7 mouse cellular contexts compared by ENCODE assay signal in genomic region chr12:84407874-84408818, GRCm38 (mm10). TPM values are rescaled to one million over a fixed set of nuclear protein-coding genes. Genes with fewer than 3 reads are reported as not detected.
DNase-seq lines count a peak whose midpoint lies in the region; ATAC-seq and TF ChIP-seq lines count a peak whose summit lies in the region.

No protein-coding gene starts in this region.

- POLR2A ChIA-PET in Patski (lab: Charles Lee): no interaction called here

- TF ChIP-seq EP300 in CH12.LX (IDR thresholded peaks at IDR 0.05; ENCODE audit: low read length): no peak; the same call in 1 of the 2 replicates

- peak overlapping the region; percentile 55 to 71 (median 67) for H3K4me3 ChIP-seq in CH12.LX (replicated peaks in 1 of 3; ENCODE audit: low read depth in 2 of 3, low read length in 2 of 3, poor library complexity in 1 of 3)
- H3K4me3 ChIP-seq in embryonic facial prominence, embryonic 10.5 days: peak overlapping the region; percentile 85
- H3K4me3 ChIP-seq in limb, embryonic 11.5 days (ENCODE audit: low read depth, low read length): peak overlapping the region; percentile 69
- H3K4me3 ChIP-seq in midbrain, embryonic 11.5 days (ENCODE audit: low read depth, low read length): peak overlapping the region; percentile 69
- peak overlapping the region; percentile 79 for H3K4me3 ChIP-seq in stomach, embryonic 15.5 days (replicated peaks)

- peaks cover 2% of the 10 kb centered on the region for H3K9me3 ChIP-seq in CH12.LX (replicated peaks; ENCODE audit: low read length)
- H3K9me3 ChIP-seq in embryonic facial prominence, embryonic 10.5 days: no peaks in the 10 kb centered on the region
- no peaks in the 10 kb centered on the region for H3K9me3 ChIP-seq in limb, embryonic 11.5 days (ENCODE audit: control insufficient read depth, low read length)
- no peaks in the 10 kb centered on the region for H3K9me3 ChIP-seq in midbrain, embryonic 11.5 days (ENCODE audit: control insufficient read depth, low read length)
- no peaks in the 10 kb centered on the region for H3K9me3 ChIP-seq in stomach, embryonic 15.5 days

- H3K9ac ChIP-seq in CH12.LX (ENCODE audit: insufficient read depth, low read depth): peak overlapping the region; percentile 29
- H3K9ac ChIP-seq in limb, embryonic 11.5 days (ENCODE audit: low read length): peak overlapping the region; percentile 79
- H3K9ac ChIP-seq in midbrain, embryonic 11.5 days (ENCODE audit: low read length): peak overlapping the region; percentile 85
- peak overlapping the region; percentile 68 for H3K9ac ChIP-seq in stomach, embryonic 15.5 days

- WGBS in embryonic facial prominence, embryonic 10.5 days: 2% methylated on average over 52 of the region's 52 CpGs
- 2% methylated on average over 46 of the region's 52 CpGs for WGBS in limb, embryonic 11.5 days
- 3% methylated on average over 39 of the region's 52 CpGs for WGBS in midbrain, embryonic 11.5 days
- WGBS in stomach, embryonic 15.5 days: 1% methylated on average over 50 of the region's 52 CpGs

- H3K4me1 ChIP-seq in CH12.LX (ENCODE audit: control insufficient read depth in 1 of 2, insufficient read depth in 2 of 2): peaks cover 0 to 9% of the 10 kb centered on the region in 2 experiments; a peak in 2 of 4 replicates
- peaks cover 19% of the 10 kb centered on the region for H3K4me1 ChIP-seq in embryonic facial prominence, embryonic 10.5 days
- H3K4me1 ChIP-seq in limb, embryonic 11.5 days (ENCODE audit: control insufficient read depth, insufficient read depth, low read length): no peaks in the 10 kb centered on the region; the same call in 1 of the 2 replicates
- H3K4me1 ChIP-seq in midbrain, embryonic 11.5 days (ENCODE audit: control insufficient read depth, insufficient read depth, low read length): peaks cover 5% of the 10 kb centered on the region
- 0 out of 2 replicates have a peak, but pooled peaks cover 2% of the 10 kb centered on the region for H3K4me1 ChIP-seq in stomach, embryonic 15.5 days

- dilution Hi-C loops in CH12.LX (cut with MboI; ENCODE audit: extremely low pct_ligation_motif_present, extremely low pct_unique_long_range_greater_than_20kb, low sequenced_read_pairs): no loop called here

- intact Hi-C loops in heart, postnatal 10 days (cut with DNase I): loop anchor here (2.0 kb wide), 1 partner anchor 47 kb away; the partner anchor contains the start of genes Coq6 and Fam161b

- CTCF ChIA-PET in Patski (lab: Charles Lee): no interaction called here

- no peaks in the 10 kb centered on the region for H3K36me3 ChIP-seq in CH12.LX (replicated peaks in 1 of 2; ENCODE audit: control insufficient read depth in 1 of 2, insufficient read depth in 1 of 2, low read length in 1 of 2)
- no peaks in the 10 kb centered on the region for H3K36me3 ChIP-seq in embryonic facial prominence, embryonic 10.5 days (replicated peaks)
- no peaks in the 10 kb centered on the region for H3K36me3 ChIP-seq in limb, embryonic 11.5 days (ENCODE audit: control insufficient read depth, insufficient read depth, low read length)
- H3K36me3 ChIP-seq in midbrain, embryonic 11.5 days (ENCODE audit: control insufficient read depth, insufficient read depth, low read length): no peaks in the 10 kb centered on the region
- no peaks in the 10 kb centered on the region for H3K36me3 ChIP-seq in stomach, embryonic 15.5 days

- DNase-seq in CH12.LX (ENCODE audit: extremely low read depth) (peak; percentile 79), Patski (ENCODE audit: low read depth, low spot score) (no peak)
- DNase-seq in embryonic facial prominence, embryonic 10.5 days (ENCODE audit: low spot score): no peak
- DNase-seq in heart, postnatal 10 days: peak; percentile 26 to 43
- peak; percentile 50 for DNase-seq in limb, embryonic 11.5 days (ENCODE audit: low spot score)
- peak; percentile 87 for DNase-seq in midbrain, embryonic 11.5 days (ENCODE audit: low spot score, missing footprints)

- in situ Hi-C loops in CH12.LX (cut with MboI; ENCODE audit: low pct_ligation_motif_present, low pct_unique_long_range_greater_than_20kb, low sequenced_read_pairs): no loop called here
- in situ Hi-C loops in Patski (cut with MboI; ENCODE audit: low pct_unique_long_range_greater_than_20kb): loop anchor here (5.0 kb wide), 1 partner anchor 46 kb away; the partner anchor contains the start of genes Coq6 and Fam161b

- no peak overlapping the region for H3K27ac ChIP-seq in CH12.LX (ENCODE audit: insufficient read depth, low read depth)
- peak overlapping the region; percentile 86 for H3K27ac ChIP-seq in embryonic facial prominence, embryonic 10.5 days (replicated peaks)
- no peak overlapping the region for H3K27ac ChIP-seq in limb, embryonic 11.5 days (replicated peaks; ENCODE audit: low read depth, low read length)
- peak overlapping the region; percentile 59 for H3K27ac ChIP-seq in midbrain, embryonic 11.5 days (ENCODE audit: low read depth, low read length)
- H3K27ac ChIP-seq in stomach, embryonic 15.5 days: peak overlapping the region; percentile 81

- no peak for TF ChIP-seq POLR2A in CH12.LX (IDR thresholded peaks at IDR 0.05; ENCODE audit: low read depth, low read length)

- peak overlapping the region; percentile 79 for H3K4me2 ChIP-seq in CH12.LX (ENCODE audit: insufficient read depth, low read depth, poor library complexity, severe bottlenecking)
- H3K4me2 ChIP-seq in limb, embryonic 11.5 days (ENCODE audit: low read depth, severe bottlenecking): peak overlapping the region; percentile 95
- peak overlapping the region; percentile 96 for H3K4me2 ChIP-seq in midbrain, embryonic 11.5 days
- peak overlapping the region; percentile 96 for H3K4me2 ChIP-seq in stomach, embryonic 15.5 days

- TF ChIP-seq CTCF in CH12.LX (conservative IDR thresholded peaks at IDR 0.05 in 1 of 2, IDR thresholded peaks at IDR 0.05 in 1 of 2; ENCODE audit: low read depth in 2 of 2, low read length in 2 of 2) (no peak), Patski (IDR thresholded peaks at IDR 0.05) (no peak)

- H3K27me3 ChIP-seq in CH12.LX (replicated peaks) (peaks cover 16% of the 10 kb centered on the region), Patski (no peaks in the 10 kb centered on the region)
- H3K27me3 ChIP-seq in embryonic facial prominence, embryonic 10.5 days (replicated peaks; ENCODE audit: low read depth, poor library complexity, severe bottlenecking): peaks cover 13% of the 10 kb centered on the region
- no peaks in the 10 kb centered on the region for H3K27me3 ChIP-seq in limb, embryonic 11.5 days (ENCODE audit: control insufficient read depth, insufficient read depth, low read length)
- peaks cover 2% of the 10 kb centered on the region; the same call in 1 of the 2 replicates for H3K27me3 ChIP-seq in midbrain, embryonic 11.5 days (ENCODE audit: control insufficient read depth, insufficient read depth, low read length)
- H3K27me3 ChIP-seq in stomach, embryonic 15.5 days (replicated peaks): no peaks in the 10 kb centered on the region

- TF ChIP-seq RAD21 in CH12.LX (IDR thresholded peaks at IDR 0.05; ENCODE audit: low read depth, low read length): no peak

- ATAC-seq in Patski: peak; percentile 49
- ATAC-seq in limb, embryonic 11.5 days (ENCODE audit: insufficient number of reproducible peaks, low FRiP score, low TSS enrichment, low read depth): peak; percentile 42
- no peak; the same call in none of the 2 replicates for ATAC-seq in midbrain, embryonic 11.5 days (ENCODE audit: low FRiP score)
- peak; percentile 47 for ATAC-seq in stomach, embryonic 15.5 days (ENCODE audit: insufficient read depth, low FRiP score, low read depth)

- H3K79me2 ChIP-seq in CH12.LX (replicated peaks; ENCODE audit: control insufficient read depth, extremely low read depth, insufficient read depth, poor library complexity, severe bottlenecking): no peaks in the 10 kb centered on the region

RNA-seq across cellular contexts. Expression of gene Entpd5, which starts 0.7 kb away (rescaled TPM):
- total RNA-seq in CH12.LX (2012; rRNA removed): 5.2 and 5.7 TPM in 2 replicates
- 5.3 and 5.8 TPM in 2 replicates for total RNA-seq in CH12.LX (2014; rRNA removed)
- polyA plus RNA-seq in CH12.LX (2012; ENCODE audit: insufficient read length, low read depth): 4.2 and 6.0 TPM in 2 replicates
- polyA plus RNA-seq in Patski (2021): 21.1 TPM
- polyA plus RNA-seq in embryonic facial prominence, embryonic 10.5 days (2016; fragmentation: Nextera tagmentation; extraction: Ambion mirVana): 8.1 and 10.0 TPM in 2 replicates
- 10 to 100 TPM; 50.0 to 58.4 TPM for total RNA-seq in heart, postnatal 10 days (2021)
- 8.6 and 9.7 TPM in 2 replicates for polyA plus RNA-seq in limb, embryonic 11.5 days (2014; fragmentation: Nextera tagmentation; extraction: Ambion mirVana)
- 8.8 and 9.3 TPM in 2 replicates for polyA plus RNA-seq in midbrain, embryonic 11.5 days (2014; fragmentation: Nextera tagmentation; extraction: Ambion mirVana)
- polyA plus RNA-seq in stomach, embryonic 15.5 days (2015; fragmentation: Nextera tagmentation; extraction: Ambion mirVana): 19.2 and 22.2 TPM in 2 replicates

RNA-seq across cellular contexts. Expression of gene Bbof1, which starts 0.7 kb away (rescaled TPM):
- total RNA-seq in CH12.LX (2012; rRNA removed) (0.29 and 0.34 TPM in 2 replicates), CH12.LX (2014; rRNA removed) (0.24 and 0.46 TPM in 2 replicates)
- polyA plus RNA-seq in CH12.LX (2012; ENCODE audit: insufficient read length, low read depth) (0.20 and 0.41 TPM in 2 replicates), Patski (2021) (2.2 TPM)
- 0.49 and 0.80 TPM in 2 replicates for polyA plus RNA-seq in embryonic facial prominence, embryonic 10.5 days (2016; fragmentation: Nextera tagmentation; extraction: Ambion mirVana)
- total RNA-seq in heart, postnatal 10 days (2021): 1 to 10 TPM; 1.9 TPM
- polyA plus RNA-seq in limb, embryonic 11.5 days (2014; fragmentation: Nextera tagmentation; extraction: Ambion mirVana): 0.48 and 0.61 TPM in 2 replicates
- 0.70 and 0.81 TPM in 2 replicates for polyA plus RNA-seq in midbrain, embryonic 11.5 days (2014; fragmentation: Nextera tagmentation; extraction: Ambion mirVana)
- polyA plus RNA-seq in stomach, embryonic 15.5 days (2015; fragmentation: Nextera tagmentation; extraction: Ambion mirVana): 1.4 and 1.5 TPM in 2 replicates

RNA-seq across cellular contexts. Expression of gene Rnf113a2, which starts 8.8 kb away (rescaled TPM):
- total RNA-seq in CH12.LX (2012; rRNA removed): 14.6 and 17.9 TPM in 2 replicates
- 16.3 and 19.7 TPM in 2 replicates for total RNA-seq in CH12.LX (2014; rRNA removed)
- polyA plus RNA-seq in CH12.LX (2012; ENCODE audit: insufficient read length, low read depth): 13.6 and 19.5 TPM in 2 replicates
- 18.1 TPM for polyA plus RNA-seq in Patski (2021)
- polyA plus RNA-seq in embryonic facial prominence, embryonic 10.5 days (2016; fragmentation: Nextera tagmentation; extraction: Ambion mirVana): 23.3 and 24.6 TPM in 2 replicates
- total RNA-seq in heart, postnatal 10 days (2021): 10 to 100 TPM; 10.7 TPM
- 27.9 and 30.7 TPM in 2 replicates for polyA plus RNA-seq in limb, embryonic 11.5 days (2014; fragmentation: Nextera tagmentation; extraction: Ambion mirVana)
- polyA plus RNA-seq in midbrain, embryonic 11.5 days (2014; fragmentation: Nextera tagmentation; extraction: Ambion mirVana): 28.0 and 30.8 TPM in 2 replicates
- polyA plus RNA-seq in stomach, embryonic 15.5 days (2015; fragmentation: Nextera tagmentation; extraction: Ambion mirVana): 26.2 and 26.7 TPM in 2 replicates

RNA-seq across cellular contexts. Expression of gene Aldh6a1, which starts 42.7 kb away (rescaled TPM):
- 2.1 and 2.2 TPM in 2 replicates for total RNA-seq in CH12.LX (2012; rRNA removed)
- total RNA-seq in CH12.LX (2014; rRNA removed): 4.2 and 4.6 TPM in 2 replicates
- polyA plus RNA-seq in CH12.LX (2012; ENCODE audit: insufficient read length, low read depth): 1.6 and 1.9 TPM in 2 replicates
- polyA plus RNA-seq in Patski (2021): 25.0 TPM
- polyA plus RNA-seq in embryonic facial prominence, embryonic 10.5 days (2016; fragmentation: Nextera tagmentation; extraction: Ambion mirVana): 16.0 and 18.2 TPM in 2 replicates
- 10 to 100 TPM; 59.7 to 66.2 TPM for total RNA-seq in heart, postnatal 10 days (2021)
- 23.6 and 24.0 TPM in 2 replicates for polyA plus RNA-seq in limb, embryonic 11.5 days (2014; fragmentation: Nextera tagmentation; extraction: Ambion mirVana)
- 25.5 and 26.9 TPM in 2 replicates for polyA plus RNA-seq in midbrain, embryonic 11.5 days (2014; fragmentation: Nextera tagmentation; extraction: Ambion mirVana)
- 35.4 and 39.3 TPM in 2 replicates for polyA plus RNA-seq in stomach, embryonic 15.5 days (2015; fragmentation: Nextera tagmentation; extraction: Ambion mirVana)

RNA-seq across cellular contexts. Expression of gene Lin52, which starts 43.1 kb away (rescaled TPM):
- total RNA-seq in CH12.LX (2012; rRNA removed) (5.9 and 6.8 TPM in 2 replicates), CH12.LX (2014; rRNA removed) (16.2 and 17.0 TPM in 2 replicates)
- polyA plus RNA-seq in CH12.LX (2012; ENCODE audit: insufficient read length, low read depth) (8.7 and 10.5 TPM in 2 replicates), Patski (2021) (11.0 TPM)
- polyA plus RNA-seq in embryonic facial prominence, embryonic 10.5 days (2016; fragmentation: Nextera tagmentation; extraction: Ambion mirVana): 28.4 and 28.6 TPM in 2 replicates
- 1 to 10 TPM; 8.0 to 9.1 TPM for total RNA-seq in heart, postnatal 10 days (2021)
- 30.6 and 35.6 TPM in 2 replicates for polyA plus RNA-seq in limb, embryonic 11.5 days (2014; fragmentation: Nextera tagmentation; extraction: Ambion mirVana)
- polyA plus RNA-seq in midbrain, embryonic 11.5 days (2014; fragmentation: Nextera tagmentation; extraction: Ambion mirVana): 42.2 and 45.7 TPM in 2 replicates
- polyA plus RNA-seq in stomach, embryonic 15.5 days (2015; fragmentation: Nextera tagmentation; extraction: Ambion mirVana): 15.5 and 16.1 TPM in 2 replicates

Comparison
In these comparisons a context has a peak if more than half of its experiments do, and no peak if none do; other contexts are left out.
1. DNase-seq: peak in CH12.LX (single experiment), heart, postnatal 10 days (2 of 2), limb, embryonic 11.5 days (single experiment) and midbrain, embryonic 11.5 days (single experiment); none in Patski (single experiment) and embryonic facial prominence, embryonic 10.5 days (single experiment).
2. H3K27ac ChIP-seq: peak in embryonic facial prominence, embryonic 10.5 days (single experiment), midbrain, embryonic 11.5 days (single experiment) and stomach, embryonic 15.5 days (single experiment); none in CH12.LX (single experiment) and limb, embryonic 11.5 days (single experiment).
3. H3K9ac ChIP-seq: peak in every context shown above with its lines; median percentile 85 in midbrain, embryonic 11.5 days; 79 in limb, embryonic 11.5 days; 68 in stomach, embryonic 15.5 days; 29 in CH12.LX.
4. Peak in every context shown above with its lines, with median percentiles within 50 percentile points of each other: H3K4me2 ChIP-seq and H3K4me3 ChIP-seq.